Mouse (Mus musculus): ENCODE measurements around the gene Prkcd.

GRCm38 (mm10) chr14:30649745-30650144 lies 23.7 kb upstream of the Prkcd start:
- TF ChIP-seq CTCF (IDR thresholded peaks at IDR 0.05; ENCODE audit: control insufficient read depth, insufficient read depth, low read length): no peak
- TF ChIP-seq POLR2A (IDR thresholded peaks at IDR 0.05; ENCODE audit: borderline replicate concordance, control insufficient read depth, low read depth, low read length): no peak

Data from bone marrow, adult 2 months (tissue).